Mouse (Mus musculus): ENCODE results near the gene Sptbn2. TPM values are rescaled to one million over a fixed set of nuclear protein-coding genes. Genes with fewer than 3 reads are reported as not detected.

The Sptbn2 gene
- total RNA-seq, 2 experiments from 2014 or later = 4.7 to 7.3 TPM

GRCm38 (mm10) chr19:4772785-4773184, 61.8 kb downstream of the Sptbn2 start:
- no peak for DNase-seq

GRCm38 (mm10) chr19:4782891-4783290, 71.9 kb downstream of the Sptbn2 start:
- no peak for DNase-seq

- no peak for DNase-seq
Observed at GRCm38 (mm10) chr19:4785206-4785605, 74.2 kb downstream of the Sptbn2 start.

DNA sequence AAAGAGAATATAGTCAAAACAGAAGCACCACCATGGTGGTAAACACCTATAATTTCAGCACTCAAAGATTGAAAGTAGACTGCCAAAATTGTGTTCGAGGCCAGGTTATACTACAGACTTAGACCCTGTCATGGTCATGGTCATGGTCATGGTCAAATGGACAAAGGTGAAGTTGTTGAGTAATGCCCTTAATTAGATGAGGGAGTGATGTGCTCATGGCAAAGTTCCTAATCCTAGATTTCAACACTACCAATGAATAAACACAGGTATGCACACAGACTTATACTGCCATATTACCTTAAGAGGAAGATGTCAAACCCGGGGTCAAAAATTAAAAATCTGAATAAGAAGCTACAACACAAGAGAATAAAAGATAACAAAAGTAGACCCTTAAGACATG, 75.3 kb downstream of the Sptbn2 start:
- DNase-seq = no peak

GRCm38 (mm10) chr19:4793281-4793830, 82.4 kb downstream of the Sptbn2 start:
- no peak for DNase-seq

GRCm38 (mm10) chr19:4793831-4794422, 83.0 kb downstream of the Sptbn2 start, which contains the start of gene Rbm4:
TSS of gene Rbm4 (minus strand) at chr19:4793901.
- DNase-seq = peak; percentile 98

GRCm38 (mm10) chr19:4795929-4796328, 85.0 kb downstream of the Sptbn2 start:
- no peak for DNase-seq

DNA sequence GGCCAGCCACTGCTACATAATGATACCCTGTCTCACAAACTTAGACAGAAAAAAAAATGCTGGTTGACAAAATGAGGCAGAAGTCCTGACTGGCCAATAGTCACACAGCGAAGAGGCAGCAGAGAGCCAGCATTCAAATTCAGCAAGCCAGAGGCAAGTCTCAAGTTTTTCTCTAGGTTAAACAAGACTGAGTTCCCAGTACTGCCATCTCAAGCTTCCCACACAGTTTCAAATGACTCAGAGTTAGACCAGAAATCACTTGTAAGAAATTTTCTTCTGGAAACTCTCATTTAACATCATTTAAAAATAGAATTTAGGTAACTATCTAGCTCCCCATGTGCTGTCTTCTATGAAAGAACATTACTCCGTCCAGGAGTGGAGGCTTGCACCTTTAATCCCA, 86.9 kb downstream of the Sptbn2 start:
- DNase-seq = no peak

DNA sequence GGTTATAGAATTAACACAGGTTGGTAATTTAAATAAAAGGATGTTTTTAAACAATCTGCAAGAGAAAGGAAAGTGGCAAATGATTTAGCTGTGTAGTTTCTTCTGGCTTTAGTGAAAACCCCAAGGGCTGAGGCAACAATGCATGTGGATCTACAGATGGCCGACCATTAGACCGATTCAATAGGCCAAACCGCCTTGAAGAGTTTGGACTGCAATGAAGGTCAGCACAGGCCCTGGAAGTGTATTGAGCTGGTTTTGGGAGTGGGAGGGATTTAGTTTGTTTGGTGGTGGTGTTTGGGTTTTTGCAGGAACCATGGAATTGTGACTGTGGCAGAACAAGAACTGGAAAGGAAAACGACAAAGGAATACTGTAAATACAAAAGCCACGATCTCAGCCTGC, 88.1 kb downstream of the Sptbn2 start:
- no peak for DNase-seq

Other genes with a start within 250 kb of the Sptbn2 start
- 10 to 100 TPM; 18.8 to 22.7 TPM for gene Syt12, start 233.7 kb upstream of the Sptbn2 start, total RNA-seq (2021)
- 10 to 100 TPM in 1 of 2 experiments, 1 to 10 TPM in 1; 9.4 to 16.1 TPM for gene 2010003K11Rik, start 212.6 kb upstream of the Sptbn2 start, total RNA-seq (2021)
- 100 to 1,000 TPM; 330 to 427 TPM for gene Pcx, start 200.7 kb upstream of the Sptbn2 start, total RNA-seq (2021)
- 10 to 100 TPM in 1 of 2 experiments, 1 to 10 TPM in 1; 7.3 to 10.2 TPM for gene Lrfn4, start 95.5 kb upstream of the Sptbn2 start, total RNA-seq (2021)
- 10 to 100 TPM; 23.7 to 30.9 TPM for gene Rce1, start 85.5 kb upstream of the Sptbn2 start, total RNA-seq (2021)
- gene Gm960, start 12.5 kb upstream of the Sptbn2 start, total RNA-seq (2021) = under 1 TPM in 1 of 2 experiments, not detected in 1; 0.97 TPM
- 10 to 100 TPM; 11.2 to 13.1 TPM for gene Rbm4b, start 45.3 kb downstream of the Sptbn2 start, total RNA-seq (2021)
- gene Rbm4, start 82.7 kb downstream of the Sptbn2 start, total RNA-seq (2021) = 10 to 100 TPM; 50.6 to 60.8 TPM
- 10 to 100 TPM; 18.7 to 19.9 TPM for gene Gm21992, start 100.4 kb downstream of the Sptbn2 start, total RNA-seq (2021)
- gene Rbm14, start 100.5 kb downstream of the Sptbn2 start, total RNA-seq (2021) = 10 to 100 TPM; 47.0 to 50.2 TPM
- gene Ccs, start 128.2 kb downstream of the Sptbn2 start, total RNA-seq (2021) = 100 to 1,000 TPM; 109 to 114 TPM
- gene Ccdc87, start 128.2 kb downstream of the Sptbn2 start, total RNA-seq (2021) = under 1 TPM in 1 of 2 experiments, not detected in 1; 0.12 TPM
- 100 to 1,000 TPM; 205 to 216 TPM for gene Ctsf, start 144.0 kb downstream of the Sptbn2 start, total RNA-seq (2021)
- 10 to 100 TPM; 70.8 to 96.2 TPM for gene Actn3, start 166.7 kb downstream of the Sptbn2 start, total RNA-seq (2021)
- 10 to 100 TPM; 12.5 to 13.9 TPM for gene Zdhhc24, start 167.5 kb downstream of the Sptbn2 start, total RNA-seq (2021)
- 10 to 100 TPM in 1 of 2 experiments, 1 to 10 TPM in 1; 7.4 to 10.3 TPM for gene Bbs1, start 195.5 kb downstream of the Sptbn2 start, total RNA-seq (2021)
- gene Dpp3, start 217.1 kb downstream of the Sptbn2 start, total RNA-seq (2021) = 10 to 100 TPM; 74.1 to 83.4 TPM
- 1 to 10 TPM; 2.8 to 3.9 TPM for gene Peli3, start 232.0 kb downstream of the Sptbn2 start, total RNA-seq (2021)